ENCODE assay signal across 35 mouse cellular contexts in genomic region chr17:27225801-27226200, GRCm38 (mm10). TPM values are rescaled to one million over a fixed set of nuclear protein-coding genes. Genes with fewer than 3 reads are reported as not detected.
"Had no signal": no experiment of that assay in that cellular context is flagged by ENCODE, and none has a peak within 500 bp of the region (broad histone marks: within the 10 kb centered on the region; RNA-seq: fewer than 3 reads in every experiment).

No protein-coding gene starts in this region.

- H3K4me1 ChIP-seq: heart, embryonic 12.5 days; heart, embryonic 13.5 days; heart, embryonic 15.5 days; intestine, embryonic 15.5 days had no signal

- ATAC-seq: hindbrain, embryonic 16.5 days; hindbrain, postnatal 0 days; inflammation-experienced regulatory T-cells, adult 6 months; intestine, embryonic 15.5 days; intestine, embryonic 16.5 days; intestine, postnatal 0 days had no signal

- H3K36me3 ChIP-seq: heart, embryonic 12.5 days; heart, embryonic 13.5 days; heart, embryonic 15.5 days; hindbrain, embryonic 10.5 days; hindbrain, embryonic 12.5 days; hindbrain, embryonic 13.5 days; hindbrain, embryonic 15.5 days; intestine, embryonic 15.5 days; kidney, embryonic 15.5 days had no signal

- H3K4me2 ChIP-seq: heart, embryonic 12.5 days; heart, embryonic 13.5 days; heart, embryonic 15.5 days; hindbrain, embryonic 12.5 days; hindbrain, embryonic 13.5 days; hindbrain, embryonic 14.5 days; hindbrain, embryonic 15.5 days; intestine, embryonic 15.5 days; kidney, embryonic 15.5 days had no signal

- H3K4me3 ChIP-seq: heart, embryonic 12.5 days; heart, embryonic 13.5 days; heart, embryonic 15.5 days; hindbrain, embryonic 10.5 days; hindbrain, embryonic 12.5 days; hindbrain, embryonic 13.5 days; hindbrain, embryonic 15.5 days; intestine, embryonic 15.5 days; kidney, embryonic 15.5 days; layer of hippocampus, adult 2 months; left cerebral cortex, adult 2 months had no signal

- DNase-seq: heart, postnatal 10 days; heart, postnatal 14 days; heart, postnatal 36 days; heart, postnatal 4 days; kidney, adult 11 months; kidney, adult 18-20 months; kidney, adult 2 months; kidney, adult 8-10 months; kidney, adult 9 months; kidney, postnatal 10 days; kidney, postnatal 14 days; kidney, postnatal 25 days; kidney, postnatal 36 days; kidney, postnatal 4 days; layer of hippocampus, adult 9-11 months; layer of hippocampus, postnatal 36 days had no signal

- H3K27me3 ChIP-seq: hindbrain, embryonic 12.5 days; hindbrain, embryonic 15.5 days had no signal

- H3K9ac ChIP-seq: heart, embryonic 12.5 days; heart, embryonic 13.5 days; heart, embryonic 15.5 days; hindbrain, embryonic 12.5 days; hindbrain, embryonic 13.5 days; hindbrain, embryonic 14.5 days; hindbrain, embryonic 15.5 days; intestine, embryonic 15.5 days; kidney, embryonic 15.5 days had no signal

- H3K9me3 ChIP-seq: heart, embryonic 13.5 days; heart, embryonic 15.5 days; hindbrain, embryonic 10.5 days; hindbrain, embryonic 12.5 days; hindbrain, embryonic 13.5 days; hindbrain, embryonic 15.5 days; intestine, embryonic 15.5 days; kidney, embryonic 15.5 days had no signal

- H3K27ac ChIP-seq: heart, embryonic 13.5 days; heart, embryonic 15.5 days; hindbrain, embryonic 10.5 days; hindbrain, embryonic 12.5 days; hindbrain, embryonic 13.5 days; hindbrain, embryonic 14.5 days; hindbrain, embryonic 15.5 days; hindbrain, postnatal 0 days; intestine, embryonic 15.5 days; kidney, embryonic 15.5 days; kidney, postnatal 0 days; layer of hippocampus, adult 2 months; left cerebral cortex, adult 2 months had no signal

RNA-seq across cellular contexts. Expression of gene Ip6k3, which starts 58.2 kb away (rescaled TPM):
- polyA plus RNA-seq: inflammation-experienced regulatory T-cells, adult 6 months; intestine, embryonic 14.5 days; intestine, postnatal 0 days had no signal
